Mouse (Mus musculus): ENCODE measurements around the gene Polr2j.

GRCm38 (mm10) chr5:136168071-136168470 lies 51.6 kb downstream of the Polr2j start:
- peak; percentile 49 for TF ChIP-seq CTCF (IDR thresholded peaks at IDR 0.05; ENCODE audit: low read depth)
- no peak for TF ChIP-seq EP300 (optimal IDR thresholded peaks at IDR 0.05)
